Mouse (Mus musculus): ENCODE results near the gene Pnck.

Pnck gene

GRCm38 (mm10) chrX:73645121-73645520, 14.8 kb downstream of the Pnck start:
- no peak for ATAC-seq (ENCODE audit: insufficient number of reproducible peaks, low FRiP score, low TSS enrichment)

- ATAC-seq (ENCODE audit: insufficient number of reproducible peaks, low FRiP score, low TSS enrichment), result no peak
Measured at GRCm38 (mm10) chrX:73639901-73640469, 19.9 kb downstream of the Pnck start.

- ATAC-seq (ENCODE audit: insufficient number of reproducible peaks, low FRiP score, low TSS enrichment), result no peak
Measured at GRCm38 (mm10) chrX:73639255-73639675, 20.7 kb downstream of the Pnck start, which contains the start of gene Dusp9. Dusp9 (plus strand) TSS chrX:73639419.

- no peak for ATAC-seq (ENCODE audit: insufficient number of reproducible peaks, low FRiP score, low TSS enrichment)
Measured at GRCm38 (mm10) chrX:73637415-73637814, 22.5 kb downstream of the Pnck start.

- ATAC-seq (ENCODE audit: insufficient number of reproducible peaks, low FRiP score, low TSS enrichment), result no peak
Measured at GRCm38 (mm10) chrX:73635425-73635824, 24.5 kb downstream of the Pnck start.

- no peak for ATAC-seq (ENCODE audit: insufficient number of reproducible peaks, low FRiP score, low TSS enrichment)
Measured at GRCm38 (mm10) chrX:73626981-73627380, 32.9 kb downstream of the Pnck start.

GRCm38 (mm10) chrX:73619890-73620289, 40.0 kb downstream of the Pnck start:
- no peak for ATAC-seq (ENCODE audit: insufficient number of reproducible peaks, low FRiP score, low TSS enrichment)

- ATAC-seq (ENCODE audit: insufficient number of reproducible peaks, low FRiP score, low TSS enrichment), result no peak
Measured at GRCm38 (mm10) chrX:73619401-73619800, 40.5 kb downstream of the Pnck start.

- no peak for ATAC-seq (ENCODE audit: insufficient number of reproducible peaks, low FRiP score, low TSS enrichment)
Measured at GRCm38 (mm10) chrX:73615876-73616275, 44.0 kb downstream of the Pnck start.

GRCm38 (mm10) chrX:73613665-73614064, 46.3 kb downstream of the Pnck start:
- no peak for ATAC-seq (ENCODE audit: insufficient number of reproducible peaks, low FRiP score, low TSS enrichment)

Data from cerebellum, adult (tissue).